Mouse (Mus musculus) urinary bladder, postnatal 10 days (tissue): ENCODE measurements around the gene Ipcef1.

Source experiments
- DNase-seq: peaks from one replicate; pipeline ENCODE4 v3.0.0; 2022; ENCODE audit warnings: low spot score

The Ipcef1 gene

GRCm38 (mm10) chr10:6967588-6968242 lies 84.6 kb downstream of the Ipcef1 start:
- no peak for DNase-seq

GRCm38 (mm10) chr10:6958791-6959190 lies 93.5 kb downstream of the Ipcef1 start:
- no peak for DNase-seq

- no peak for DNase-seq
Measured at GRCm38 (mm10) chr10:6956357-6956756, 95.9 kb downstream of the Ipcef1 start.

- no peak for DNase-seq
Measured at GRCm38 (mm10) chr10:6954533-6954932, 97.7 kb downstream of the Ipcef1 start.

GRCm38 (mm10) chr10:6953115-6953514 lies 99.2 kb downstream of the Ipcef1 start:
- no peak for DNase-seq

GRCm38 (mm10) chr10:6936671-6937425 lies 115.4 kb downstream of the Ipcef1 start:
- no peak for DNase-seq

GRCm38 (mm10) chr10:6934776-6935175 lies 117.5 kb downstream of the Ipcef1 start:
- no peak for DNase-seq

- no peak for DNase-seq
Measured at GRCm38 (mm10) chr10:6930889-6931288, 121.4 kb downstream of the Ipcef1 start.

- DNase-seq = no peak
Measured at GRCm38 (mm10) chr10:6930398-6930797, 121.9 kb downstream of the Ipcef1 start.

GRCm38 (mm10) chr10:6928905-6929304 lies 123.4 kb downstream of the Ipcef1 start:
- no peak for DNase-seq

- no peak for DNase-seq
Measured at GRCm38 (mm10) chr10:6927600-6928223, 124.6 kb downstream of the Ipcef1 start.

- DNase-seq = no peak
Measured at GRCm38 (mm10) chr10:6926724-6927123, 125.6 kb downstream of the Ipcef1 start.

GRCm38 (mm10) chr10:6916545-6917257 lies 135.6 kb downstream of the Ipcef1 start:
- no peak for DNase-seq

- DNase-seq = no peak
Measured at GRCm38 (mm10) chr10:6915991-6916390, 136.3 kb downstream of the Ipcef1 start.

- no peak for DNase-seq
Measured at GRCm38 (mm10) chr10:6909763-6910162, 142.5 kb downstream of the Ipcef1 start.

GRCm38 (mm10) chr10:6901819-6902393 lies 150.4 kb downstream of the Ipcef1 start:
- no peak for DNase-seq

GRCm38 (mm10) chr10:6900126-6900525 lies 152.2 kb downstream of the Ipcef1 start:
- DNase-seq = no peak

- no peak for DNase-seq
Measured at GRCm38 (mm10) chr10:6896659-6897303, 155.5 kb downstream of the Ipcef1 start.

GRCm38 (mm10) chr10:6895796-6896195 lies 156.5 kb downstream of the Ipcef1 start:
- DNase-seq = no peak

GRCm38 (mm10) chr10:6890348-6891009 lies 161.8 kb downstream of the Ipcef1 start:
- no peak for DNase-seq

- no peak for DNase-seq
Measured at GRCm38 (mm10) chr10:6889640-6890245, 162.5 kb downstream of the Ipcef1 start.
